Mouse (Mus musculus) macrophage (primary cell): ENCODE results near the gene Gm43738. TPM values are rescaled to one million over a fixed set of nuclear protein-coding genes. Genes with fewer than 3 reads are reported as not detected.

Experiments
- H3K27ac ChIP-seq: fragments of 350-480 bp; formaldehyde crosslinking; 2 replicates; pipeline ENCODE4 v1.9.0; 2021
- H3K36me3 ChIP-seq: fragments of 350-480 bp; formaldehyde crosslinking; 2 replicates; pipeline ENCODE4 v1.9.0; 2021; ENCODE audit errors: inconsistent target
- H3K4me3 ChIP-seq: fragments of 350-480 bp; formaldehyde crosslinking; 2 replicates; pipeline ENCODE4 v1.9.0; 2021; ENCODE audit errors: inconsistent target
- H3K79me2 ChIP-seq: fragments of 350-480 bp; formaldehyde crosslinking; 2 replicates; pipeline ENCODE4 v1.9.0; 2021; ENCODE audit errors: inconsistent target
- WGBS: methylation state at CpG from one replicate; pipeline ENCODE4 v1.1.7; 2026; ENCODE audit warnings: inconsistent platforms; ENCODE audit not compliant: missing documents; 5-methylcytosine and 5-hydroxymethylcytosine counted together
- polyA plus RNA-seq: library from polyadenylated mRNA; stranded (reverse); fragments of 250-400 nt; gene quantifications from 3 replicates; pipeline ENCODE4 v1.2.4, GENCODE M21; 2018; ENCODE audit warnings: inconsistent platforms

Gene Gm43738
- polyA plus RNA-seq, 1 experiment from 2014 or later, result not detected

GRCm38 (mm10) chr3:89123313-89123712, 22.4 kb upstream of the Gm43738 start:
- H3K27ac ChIP-seq, result no peak overlapping the region
- no peak overlapping the region for H3K4me3 ChIP-seq
- no peaks in the 10 kb centered on the region for H3K36me3 ChIP-seq
- H3K79me2 ChIP-seq, result no peaks in the 10 kb centered on the region
- WGBS, result 72% methylated on average over 2 of the region's 2 CpGs

DNA sequence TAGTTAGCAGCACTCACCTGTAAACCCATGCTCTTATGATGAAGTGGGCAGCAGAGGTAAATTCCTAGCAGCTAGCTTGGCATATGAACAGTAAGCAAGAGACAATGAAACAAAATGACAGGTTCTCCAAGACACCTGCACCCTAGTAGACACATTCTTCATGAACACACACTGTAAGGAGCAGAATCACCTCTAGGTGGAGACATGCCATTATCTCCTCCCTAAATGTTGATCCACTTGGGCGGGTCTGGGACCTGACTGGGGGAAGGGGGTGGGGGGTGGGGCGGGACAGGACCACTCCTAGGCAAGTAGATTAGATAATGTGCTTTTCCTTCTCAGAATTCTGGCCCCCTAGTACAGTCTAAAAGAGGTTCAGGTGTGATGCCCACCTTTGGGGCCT, 14.6 kb upstream of the Gm43738 start:
- Histone ChIP-seq H3K27ac (no peak overlapping the region), H3K4me3 (no peak overlapping the region), H3K79me2 (no peaks in the 10 kb centered on the region), H3K36me3 (no peaks in the 10 kb centered on the region)
- 31% methylated on average over 2 of the region's 2 CpGs for WGBS

GRCm38 (mm10) chr3:89113058-89113457, 12.2 kb upstream of the Gm43738 start:
- H3K4me3 ChIP-seq, result no peak overlapping the region
- WGBS, result 95% methylated on average over 4 of the region's 4 CpGs
- no peaks in the 10 kb centered on the region for H3K36me3 ChIP-seq
- no peaks in the 10 kb centered on the region for H3K79me2 ChIP-seq
- H3K27ac ChIP-seq, result no peak overlapping the region

DNA sequence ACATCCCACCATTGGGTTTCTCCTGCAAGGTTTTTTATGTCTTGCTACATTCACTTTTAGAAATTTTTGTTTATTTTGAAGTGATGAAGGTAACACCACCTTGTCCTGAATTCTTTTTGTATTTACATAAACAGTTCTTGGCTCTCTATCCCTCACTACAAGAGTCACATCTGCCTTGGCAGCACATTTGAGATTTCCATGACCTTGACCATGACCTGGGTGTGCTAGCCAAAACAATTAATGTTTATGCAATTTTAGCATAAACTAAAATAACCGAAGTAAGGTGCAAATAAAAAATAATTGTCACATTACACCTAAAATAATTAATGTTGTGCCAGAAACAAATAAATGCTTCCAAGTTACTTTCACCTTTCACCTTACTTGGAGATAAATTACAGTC, 7.2 kb upstream of the Gm43738 start:
- Histone ChIP-seq H3K36me3 (no peaks in the 10 kb centered on the region), H3K79me2 (no peaks in the 10 kb centered on the region), H3K4me3 (no peak overlapping the region), H3K27ac (no peak overlapping the region)
- 93% methylated on average over 1 of the region's 1 CpGs for WGBS

- WGBS, result 75% methylated on average over 3 of the region's 3 CpGs
- no peak overlapping the region for H3K27ac ChIP-seq
Observed at GRCm38 (mm10) chr3:89107545-89107944, 6.6 kb upstream of the Gm43738 start.

GRCm38 (mm10) chr3:89106881-89107280, 6.0 kb upstream of the Gm43738 start:
- Histone ChIP-seq H3K79me2 (no peaks in the 10 kb centered on the region), H3K4me3 (no peak overlapping the region), H3K36me3 (no peaks in the 10 kb centered on the region), H3K27ac (no peak overlapping the region)

More at GRCm38 (mm10) chr3:89107545-89107944, 6.6 kb upstream of the Gm43738 start:
- Histone ChIP-seq H3K79me2 (no peaks in the 10 kb centered on the region), H3K4me3 (no peak overlapping the region), H3K36me3 (no peaks in the 10 kb centered on the region)

DNA sequence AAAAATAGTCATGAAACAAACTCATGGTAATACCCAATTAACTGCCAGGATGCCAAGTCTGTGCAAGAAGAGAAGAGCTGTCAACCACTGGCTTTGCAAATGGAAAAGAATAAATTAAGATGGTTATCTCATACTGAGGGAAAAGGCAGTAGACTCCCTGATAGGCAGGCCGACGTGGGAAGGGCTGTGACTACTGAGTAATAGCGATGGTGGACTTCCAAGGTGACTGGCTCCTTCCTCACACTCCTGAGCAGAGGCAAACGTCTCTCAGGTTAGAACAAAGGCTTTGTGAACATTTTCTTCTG, 2.3 kb upstream of the Gm43738 start:
- peak overlapping the region; percentile 93 for H3K27ac ChIP-seq
- no peak overlapping the region for H3K4me3 ChIP-seq
- H3K36me3 ChIP-seq, result 0 out of 2 replicates have a peak, but pooled peaks cover 3% of the 10 kb centered on the region
- WGBS, result 15% methylated on average over 4 of the region's 4 CpGs
- H3K79me2 ChIP-seq, result peaks cover 35% of the 10 kb centered on the region

- 24% methylated on average over 12 of the region's 12 CpGs for WGBS
- peaks cover 38% of the 10 kb centered on the region for H3K79me2 ChIP-seq
Observed at GRCm38 (mm10) chr3:89102495-89103290, 1.8 kb upstream of the Gm43738 start.

GRCm38 (mm10) chr3:89101812-89102494, 1.1 kb upstream of the Gm43738 start, which contains the start of gene Fdps:
TSS of gene Fdps (minus strand) at chr3:89101959.
- H3K4me3 ChIP-seq, result peak within 1 kb of the TSS; percentile 75
- H3K36me3 ChIP-seq, result 0 out of 2 replicates have a peak, but pooled peaks cover 5% of the 10 kb centered on the region
- H3K79me2 ChIP-seq, result peaks cover 38% of the 10 kb centered on the region
- H3K27ac ChIP-seq, result peak within 1 kb of the TSS; percentile 93
- WGBS, result 0% methylated on average over 25 of the region's 26 CpGs

More at GRCm38 (mm10) chr3:89102495-89103290, 1.8 kb upstream of the Gm43738 start:
- peak overlapping the region; percentile 93 for H3K27ac ChIP-seq
- 0 out of 2 replicates have a peak, but pooled peaks cover 5% of the 10 kb centered on the region for H3K36me3 ChIP-seq
- peak overlapping the region; percentile 75; the same call in 1 of the 2 replicates for H3K4me3 ChIP-seq

DNA sequence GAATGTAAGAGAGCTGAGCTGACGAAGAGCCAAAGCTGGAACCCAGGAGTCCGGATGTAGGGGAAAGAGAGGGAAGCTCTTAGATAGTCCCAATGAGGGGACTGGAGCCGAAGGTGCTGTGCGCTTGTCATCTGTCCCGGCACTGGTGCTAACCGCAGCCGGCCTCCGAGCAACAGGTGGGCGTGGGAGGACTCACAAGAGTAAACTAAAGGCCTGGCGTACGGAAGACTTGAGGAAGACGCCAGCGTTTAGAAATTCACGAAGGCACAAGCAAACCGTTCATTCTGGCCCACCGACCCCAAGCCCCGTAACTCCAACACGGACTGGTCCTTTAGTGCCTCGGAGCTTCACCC, 536 bp upstream of the Gm43738 start:
- under 1% methylated on average over 19 of the region's 19 CpGs for WGBS
- Histone ChIP-seq H3K4me3 (peak overlapping the region; percentile 75), H3K27ac (peak overlapping the region; percentile 93)

DNA sequence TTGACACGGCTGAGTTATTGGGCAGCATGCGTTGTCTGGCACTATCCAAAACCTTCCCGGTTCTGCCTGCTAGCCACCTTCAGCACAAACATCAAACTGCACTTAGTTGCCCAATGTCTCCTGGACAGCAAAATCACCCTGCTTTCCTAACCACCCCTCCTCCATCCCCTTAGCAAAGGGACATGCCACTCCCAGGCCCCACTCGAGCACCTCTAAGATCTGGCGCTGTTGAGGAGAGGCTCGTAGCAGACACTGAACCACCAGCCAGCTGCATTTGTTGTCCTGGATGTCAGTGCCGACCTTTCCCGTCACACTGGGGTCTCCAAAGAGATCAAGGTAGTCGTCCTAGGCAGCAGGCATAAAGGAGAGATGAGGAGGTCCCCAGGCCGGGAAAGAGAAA, 6.9 kb downstream of the Gm43738 start:
- Histone ChIP-seq H3K4me3 (no peak overlapping the region), H3K79me2 (peaks cover 10% of the 10 kb centered on the region), H3K27ac (no peak overlapping the region), H3K36me3 (0 out of 2 replicates have a peak, but pooled peaks cover 12% of the 10 kb centered on the region)
- WGBS, result 91% methylated on average over 10 of the region's 10 CpGs

More for the DNA sequence above, 536 bp upstream of the Gm43738 start:
- peaks cover 38% of the 10 kb centered on the region for H3K79me2 ChIP-seq
- H3K36me3 ChIP-seq, result 0 out of 2 replicates have a peak, but pooled peaks cover 5% of the 10 kb centered on the region

DNA sequence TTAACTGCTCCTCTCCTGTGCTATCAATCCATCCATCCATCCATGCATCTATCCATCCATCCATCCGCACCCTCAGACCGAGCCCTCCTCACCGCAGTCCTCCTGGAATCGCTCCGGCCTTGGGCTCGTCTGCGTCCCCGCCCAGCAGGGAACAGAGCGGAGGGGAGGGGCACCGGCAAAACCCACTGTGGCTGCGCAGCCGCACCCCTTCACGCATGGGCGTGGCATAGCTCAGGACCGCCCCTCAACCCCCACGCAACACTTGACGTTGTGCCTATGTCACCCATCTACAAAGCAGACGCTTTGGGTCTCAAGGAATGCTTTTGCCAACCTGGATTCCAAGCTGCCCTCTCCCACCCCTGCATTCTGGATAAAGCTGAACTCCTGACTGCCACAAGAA, 7.7 kb downstream of the Gm43738 start, which contains the start of gene Rusc1:
Gene Rusc1, minus strand, starts transcription at position 137 of the 400 bp plus-strand sequence.
- 0 out of 2 replicates have a peak, but pooled peaks cover 7% of the 10 kb centered on the region for H3K36me3 ChIP-seq
- no peak within 1 kb of the TSS for H3K27ac ChIP-seq
- no peak within 1 kb of the TSS for H3K4me3 ChIP-seq
- 24% methylated on average over 18 of the region's 18 CpGs for WGBS
- H3K79me2 ChIP-seq, result peaks cover 2% of the 10 kb centered on the region; the same call in 1 of the 2 replicates

DNA sequence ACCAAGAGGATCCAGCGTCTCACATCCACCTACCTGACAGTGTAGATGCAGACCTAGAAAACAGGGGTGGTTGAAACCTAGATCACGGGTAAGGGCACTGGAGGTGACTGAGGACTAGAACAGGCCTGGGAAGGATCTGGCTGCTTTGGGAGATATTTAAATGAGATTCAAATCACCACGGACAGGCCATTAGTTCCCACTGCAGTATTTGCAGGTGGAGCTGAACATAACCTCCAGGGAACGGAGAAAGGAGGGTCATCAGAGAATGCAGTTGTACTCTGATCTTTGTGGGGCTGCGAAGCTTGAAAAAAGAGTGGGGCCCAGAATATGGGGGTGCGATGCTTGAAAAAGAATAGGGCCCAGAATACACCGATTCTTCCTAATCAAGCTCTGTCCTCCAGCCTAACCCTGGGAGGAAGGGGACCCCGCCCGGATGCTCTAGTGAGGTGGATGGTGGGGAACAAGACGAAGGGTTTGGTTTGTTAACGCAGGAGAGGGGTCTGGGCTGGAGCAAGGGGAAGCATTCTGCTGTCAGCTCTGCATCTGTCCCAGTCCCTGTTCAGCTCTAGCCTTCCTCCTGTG, 8.3 kb downstream of the Gm43738 start:
- Histone ChIP-seq H3K4me3 (no peak overlapping the region), H3K79me2 (no peaks in the 10 kb centered on the region; the same call in 1 of the 2 replicates), H3K36me3 (0 out of 2 replicates have a peak, but pooled peaks cover 6% of the 10 kb centered on the region), H3K27ac (no peak overlapping the region)
- 70% methylated on average over 11 of the region's 11 CpGs for WGBS

- 0 out of 2 replicates have a peak, but pooled peaks cover 6% of the 10 kb centered on the region for H3K36me3 ChIP-seq
- 37% methylated on average over 19 of the region's 20 CpGs for WGBS
- no peak overlapping the region for H3K27ac ChIP-seq
- no peaks in the 10 kb centered on the region; the same call in 1 of the 2 replicates for H3K79me2 ChIP-seq
- no peak overlapping the region for H3K4me3 ChIP-seq
Observed at GRCm38 (mm10) chr3:89091811-89092508, 8.9 kb downstream of the Gm43738 start.
